Mouse (Mus musculus) E14TG2a.4 (cell line): ENCODE results near the gene Polr2a.

Experiments
- CTCF ChIP-seq: conservative IDR thresholded peaks from 2 replicates; pipeline ENCODE4 v1.5.1; 2014; ENCODE audit warnings: low read length
- NANOG ChIP-seq: IDR thresholded peaks from 2 replicates; pipeline ENCODE4 v1.6.1; 2014; ENCODE audit warnings: borderline replicate concordance, low read length, mixed read lengths
- POU5F1 ChIP-seq: IDR thresholded peaks from 2 replicates; pipeline ENCODE4 v1.6.1; 2014; ENCODE audit warnings: low read length, borderline replicate concordance

- TF ChIP-seq CTCF (peak; percentile 93), NANOG (no peak), POU5F1 (no peak)
Measured at GRCm38 (mm10) chr11:69698574-69698973, 59.9 kb downstream of the Polr2a start.
